Mouse (Mus musculus): ENCODE results near the gene Serping1.
A peak's percentile ranks its signal among the peaks of the same experiment; 100 is the strongest.
"Not testable (repeated sequence)": the region's sequence is repeated elsewhere in the genome, so short reads cannot be mapped to it uniquely, and the experiment has no call there.

Gene Serping1

DNA sequence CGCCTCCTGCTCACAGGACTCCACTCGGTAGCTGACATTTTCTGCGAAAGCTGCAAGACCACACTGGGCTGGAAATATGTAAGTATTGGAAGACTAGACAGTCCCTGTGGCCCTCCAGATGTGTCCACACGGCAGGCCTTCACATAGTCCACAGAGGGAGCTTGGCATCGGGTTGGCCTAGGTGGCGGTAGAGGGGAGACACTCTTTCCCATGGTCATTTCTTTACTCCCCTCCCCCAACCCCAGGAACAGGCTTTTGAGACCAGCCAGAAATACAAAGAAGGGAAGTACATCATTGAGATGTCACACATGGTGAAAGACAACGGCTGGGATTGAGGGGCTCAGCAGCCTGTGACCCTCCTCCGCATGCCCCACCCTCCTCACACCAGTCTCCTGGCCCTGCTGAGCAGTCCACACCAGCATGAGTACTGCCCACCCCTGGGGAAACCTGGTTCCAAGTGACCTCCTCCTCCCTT lies 37.8 kb downstream of the Serping1 start:
- DNase-seq (ENCODE audit: low read depth): no peak

DNA sequence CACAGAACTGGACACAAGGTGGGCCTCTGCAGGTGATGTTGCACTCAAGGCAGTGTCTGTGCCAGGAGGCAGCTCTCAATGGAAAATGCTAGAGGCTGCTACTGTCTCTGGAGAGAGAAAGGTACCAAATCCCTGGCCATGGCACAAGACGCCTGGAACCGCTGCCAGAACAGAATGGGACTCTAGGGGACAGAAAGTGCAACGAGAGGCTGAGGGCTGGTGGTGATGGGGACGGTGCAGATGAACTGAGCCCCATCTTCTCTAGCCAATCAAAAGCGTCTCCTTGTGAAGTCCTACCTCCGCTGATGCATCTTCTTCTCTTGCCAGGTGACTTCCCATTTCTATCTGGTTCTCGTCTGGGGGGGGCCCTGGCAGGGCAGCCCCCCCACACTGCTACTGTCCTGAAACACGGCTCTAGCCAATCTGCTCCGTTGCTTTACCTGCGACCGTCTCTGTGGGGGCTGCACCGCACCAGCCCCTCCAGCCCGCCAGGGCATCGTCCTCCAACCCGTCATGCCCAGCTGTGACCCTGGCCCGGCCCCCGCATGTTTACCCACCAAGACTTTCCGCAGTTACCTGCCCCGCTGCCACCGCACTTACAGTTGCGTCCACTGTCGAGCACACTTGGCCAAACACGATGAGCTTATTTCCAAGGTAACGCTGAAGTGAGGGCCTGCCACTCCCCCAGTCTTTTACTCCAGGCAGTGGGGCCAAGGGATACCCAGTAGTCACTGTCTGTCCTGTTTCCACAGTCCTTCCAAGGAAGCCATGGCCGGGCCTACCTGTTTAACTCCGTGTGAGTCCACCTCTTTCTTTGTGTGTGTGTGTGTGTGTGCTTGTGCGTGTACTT lies 38.7 kb downstream of the Serping1 start:
- DNase-seq (ENCODE audit: low read depth): no peak

DNA sequence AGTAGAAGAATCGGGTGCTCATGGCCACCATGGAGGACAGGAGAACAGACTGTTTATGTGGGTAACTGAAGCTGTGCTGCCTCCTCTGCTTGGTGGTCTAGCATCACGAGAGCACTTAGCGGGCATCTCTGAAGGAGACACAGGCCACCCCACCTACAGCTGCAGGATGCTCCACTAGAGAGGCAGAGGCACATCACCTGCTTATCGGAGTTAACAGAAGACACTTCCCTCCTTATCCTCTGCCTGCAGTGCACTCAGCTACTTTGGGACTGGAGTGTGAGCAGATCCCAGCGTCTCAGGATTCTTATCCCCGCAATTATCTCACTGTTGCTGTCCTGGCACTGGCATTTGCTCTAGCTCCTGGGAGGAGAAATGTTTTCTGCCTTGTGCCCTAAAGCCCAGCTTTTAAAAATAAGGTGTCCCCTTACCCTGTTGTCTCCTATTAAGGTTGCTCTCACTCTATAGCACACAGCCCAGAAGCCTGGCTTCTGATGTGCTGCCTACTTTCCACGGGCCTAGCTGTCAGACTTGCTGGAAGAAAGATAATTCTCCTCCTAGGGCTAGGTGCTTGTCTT lies 39.8 kb downstream of the Serping1 start:
- peak; percentile 87 for DNase-seq (ENCODE audit: low read depth)

DNA sequence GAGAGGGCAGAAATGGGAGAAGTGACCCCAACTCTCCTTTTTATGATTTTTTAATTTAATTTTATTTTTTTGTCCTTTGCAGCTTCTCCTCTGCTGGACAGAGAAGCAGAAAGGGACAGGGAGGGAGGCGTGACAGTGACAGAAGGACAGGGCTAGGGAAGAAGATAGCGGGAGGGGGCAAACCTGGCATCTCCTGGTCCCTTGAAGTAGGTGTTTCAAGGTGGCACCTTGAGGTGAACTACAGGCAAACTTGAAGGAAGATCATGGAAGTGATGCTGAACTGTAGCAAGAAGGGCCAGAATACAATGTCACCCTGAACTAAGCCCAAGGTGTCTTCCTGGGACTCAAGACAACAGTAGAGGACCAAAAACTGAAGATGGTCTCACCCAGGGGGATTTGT lies 40.3 kb downstream of the Serping1 start:
- no peak for DNase-seq (ENCODE audit: low read depth)

DNA sequence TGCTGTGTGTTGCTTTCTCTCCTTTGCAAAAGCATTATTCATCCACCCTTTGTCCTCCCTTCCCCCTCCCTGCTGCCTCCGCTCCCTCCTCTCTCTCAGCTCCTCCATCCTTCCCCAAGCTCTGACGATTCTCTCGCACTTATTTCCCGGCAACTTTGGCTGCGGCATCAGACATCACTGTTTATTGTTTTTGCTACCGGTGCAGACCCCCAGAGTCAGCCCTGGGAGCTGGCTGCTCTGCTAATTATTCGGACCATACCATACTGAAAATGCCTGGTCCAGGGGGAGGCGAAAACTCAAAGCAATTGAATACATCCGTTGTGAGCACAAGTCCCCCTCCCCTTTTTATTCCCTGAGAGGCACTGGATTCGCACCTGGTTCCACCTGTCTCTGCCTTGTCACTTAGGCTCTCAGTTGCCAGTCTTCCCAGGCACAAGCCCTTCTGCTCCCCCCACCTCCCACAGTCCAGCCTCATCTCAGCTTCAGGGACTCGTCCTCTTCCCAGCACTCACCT lies 40.8 kb downstream of the Serping1 start:
- DNase-seq (ENCODE audit: low read depth): no peak

DNA sequence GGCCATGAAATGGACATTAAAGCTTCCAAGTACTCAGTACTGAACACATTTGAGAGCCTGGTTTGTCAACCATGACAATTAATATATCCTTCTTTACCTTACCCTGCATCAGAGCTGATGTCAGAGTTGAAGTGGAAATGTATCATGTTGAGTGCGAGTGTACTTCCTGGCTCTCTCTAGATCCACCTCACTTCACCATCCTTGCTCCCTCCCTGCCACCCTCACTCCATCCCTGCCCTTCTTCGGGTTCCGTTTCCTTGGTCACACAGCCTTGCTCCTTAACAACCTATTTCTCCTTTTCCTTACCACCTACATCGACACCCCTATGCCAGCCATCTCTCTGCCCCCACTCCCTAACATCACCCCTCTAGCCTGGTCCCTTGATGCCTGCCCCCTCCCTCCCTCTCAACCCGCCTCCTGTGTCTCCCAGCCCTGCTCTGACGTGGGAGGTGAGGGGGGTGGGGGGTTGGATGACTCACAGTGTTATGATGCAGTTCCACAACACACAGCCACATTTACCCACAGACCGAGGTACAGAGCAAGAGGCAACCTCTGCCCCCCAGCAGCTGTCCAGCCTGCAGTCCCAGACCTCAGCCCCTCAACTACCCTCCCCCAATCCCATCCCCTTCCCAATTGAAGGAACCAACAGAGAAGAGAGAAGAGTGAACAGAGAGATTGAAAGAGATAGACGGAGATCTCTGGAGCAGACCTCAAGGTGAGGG lies 41.5 kb downstream of the Serping1 start, which contains the start of gene Ypel4:
TSS of gene Ypel4 (plus strand) at position 480 of the 722 bp plus-strand sequence.
- DNase-seq (ENCODE audit: low read depth): no peak

DNA sequence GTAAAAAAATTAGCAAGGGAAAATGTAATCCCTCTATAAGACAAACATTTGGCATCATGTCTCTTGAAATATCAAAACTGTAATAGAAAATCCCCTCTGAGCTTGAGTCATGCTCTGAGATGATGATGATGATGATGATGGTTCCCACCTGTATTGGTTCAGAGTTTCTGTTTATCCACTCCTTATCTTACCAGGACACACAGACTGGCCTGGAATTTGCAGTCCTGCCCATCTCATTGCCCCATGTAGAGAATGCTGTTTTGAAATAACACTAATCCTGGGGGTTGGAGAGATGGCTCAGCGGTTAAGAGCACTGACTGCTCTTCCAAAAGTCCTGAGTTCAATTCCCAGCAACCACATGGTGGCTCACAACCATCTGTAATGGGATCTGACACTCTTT lies 42.9 kb downstream of the Serping1 start:
- no peak for DNase-seq (ENCODE audit: low read depth)

DNA sequence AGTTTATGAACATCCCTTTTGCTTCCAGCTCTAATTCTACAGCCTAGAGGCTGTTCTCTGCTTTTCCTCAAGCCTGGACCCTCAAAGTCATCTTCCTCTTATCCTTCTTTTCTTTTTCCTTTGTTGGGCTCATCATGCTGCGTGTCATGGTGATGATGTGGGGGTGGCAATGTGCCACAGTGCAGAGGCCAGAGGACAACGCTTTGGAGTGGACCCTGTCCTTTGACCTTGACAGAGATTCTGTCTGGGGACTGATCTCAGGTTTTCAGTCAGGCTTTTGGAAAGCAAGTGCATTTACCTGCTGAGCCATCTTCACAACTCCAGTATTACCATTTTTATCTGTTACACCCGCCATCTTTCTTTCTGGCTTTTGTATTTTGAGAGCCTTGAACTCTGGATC lies 44.0 kb downstream of the Serping1 start:
- DNase-seq (ENCODE audit: low read depth): no peak

DNA sequence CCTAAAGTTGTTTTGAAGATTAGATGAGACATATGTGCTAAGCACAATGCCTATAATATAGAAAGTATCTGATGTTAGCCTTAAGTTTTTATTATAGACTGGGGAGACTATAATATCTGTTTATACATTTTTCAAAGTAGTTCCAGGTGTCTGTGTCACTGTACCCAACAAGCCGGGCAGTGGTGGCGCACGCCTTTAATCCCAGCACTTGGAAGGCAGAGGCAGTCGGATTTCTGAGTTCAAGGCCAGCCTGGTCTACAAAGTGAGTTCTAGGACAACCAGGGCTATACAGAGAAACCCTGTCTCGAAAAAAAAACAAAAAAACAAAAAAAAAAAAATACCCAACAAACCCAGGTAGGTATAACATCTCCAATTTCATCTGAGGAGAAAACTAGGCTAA lies 47.1 kb downstream of the Serping1 start:
- DNase-seq (ENCODE audit: low read depth): not testable (repeated sequence)

DNA sequence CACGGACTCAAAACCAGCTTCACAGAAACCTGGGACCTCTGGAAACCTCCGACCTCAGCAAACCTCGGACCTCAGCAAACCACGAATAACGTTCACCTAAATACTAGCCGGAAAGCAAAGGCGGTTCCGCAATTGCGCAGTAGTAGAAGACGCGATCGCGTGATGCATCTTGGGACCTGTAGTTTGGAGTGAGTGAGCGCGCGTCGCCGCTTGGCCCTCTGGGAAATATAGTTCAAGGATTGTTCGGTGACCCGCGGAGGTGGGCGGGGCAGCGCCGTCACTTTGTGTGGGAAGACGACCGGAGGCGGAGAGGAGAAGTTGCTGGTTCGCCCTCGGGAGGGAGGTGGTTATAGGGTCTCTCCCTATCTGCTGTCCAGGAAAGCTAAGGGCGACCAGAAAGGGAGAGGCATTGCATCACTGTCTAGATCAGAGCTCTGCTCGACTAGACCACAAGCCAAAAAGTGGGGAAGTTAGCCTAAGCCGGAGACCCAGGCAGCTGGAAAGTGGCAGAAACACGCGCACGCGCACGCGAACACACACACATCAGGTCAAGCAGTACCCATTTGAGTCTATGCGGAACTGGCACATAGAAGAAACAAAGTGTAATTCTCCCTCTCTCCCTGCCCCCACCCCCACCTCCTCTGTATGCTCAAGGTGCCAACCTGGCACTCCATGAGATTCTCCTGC lies 47.9 kb downstream of the Serping1 start, which contains the start of gene Clp1:
TSS of gene Clp1 (minus strand) at position 179 of the 687 bp plus-strand sequence.
- peak; percentile 99 for DNase-seq (ENCODE audit: low read depth)

DNA sequence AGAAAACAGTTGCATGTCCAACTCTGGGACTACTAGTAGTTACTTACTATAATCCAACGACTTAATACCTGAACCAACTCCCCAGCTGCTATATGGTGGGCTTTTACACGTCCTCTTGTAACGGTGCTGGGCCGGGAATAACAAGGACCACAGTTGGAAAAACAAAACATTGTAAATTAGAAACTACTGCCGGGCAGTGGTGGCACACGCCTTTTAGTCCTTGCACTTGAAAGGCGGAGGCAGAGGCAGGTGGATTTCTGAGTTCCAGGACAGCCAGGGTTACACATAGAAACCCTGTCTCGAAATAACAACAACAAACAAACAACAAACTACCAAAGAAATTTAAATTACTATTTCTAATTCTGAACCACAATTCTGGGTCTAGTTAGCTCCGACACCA lies 48.5 kb downstream of the Serping1 start:
- no peak for DNase-seq (ENCODE audit: low read depth)

DNA sequence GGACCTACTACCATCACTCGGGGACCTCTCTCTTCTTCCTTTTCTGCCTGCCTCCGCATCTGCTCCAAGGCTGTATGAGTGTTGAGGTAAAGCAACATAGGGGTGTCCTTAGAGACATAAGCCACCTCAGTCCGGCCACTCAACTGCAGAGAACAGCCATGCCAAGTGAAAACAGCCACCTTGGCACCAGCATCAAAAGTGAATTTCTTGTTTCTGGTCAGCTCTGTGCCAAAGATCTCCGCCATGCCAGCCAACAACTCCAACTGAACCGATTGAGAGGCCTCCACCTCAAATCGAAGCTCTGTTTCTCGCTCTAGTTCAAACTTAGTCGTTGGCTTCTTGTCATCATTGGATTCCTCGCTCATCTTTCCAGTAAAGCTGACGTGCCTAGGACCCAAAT lies 49.5 kb downstream of the Serping1 start:
- no peak for DNase-seq (ENCODE audit: low read depth)

DNA sequence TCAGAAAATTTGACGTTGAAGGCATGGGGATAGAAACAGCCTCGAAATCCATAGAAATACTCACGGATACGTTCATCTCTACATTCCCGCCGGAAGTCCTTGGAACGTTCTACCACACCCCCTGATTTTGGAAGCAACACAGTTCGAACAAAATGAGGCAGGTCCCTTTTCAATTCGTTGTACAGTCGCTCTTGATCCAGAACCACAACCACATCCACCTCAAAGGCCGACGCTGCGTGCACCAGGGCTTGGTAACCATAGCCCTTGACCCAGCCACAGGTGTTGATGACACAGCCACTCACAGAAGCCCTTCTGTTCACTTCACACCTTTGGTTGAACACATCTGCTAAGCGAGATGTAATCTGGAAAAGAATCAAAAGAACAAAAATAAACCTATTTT lies 51.4 kb downstream of the Serping1 start:
- DNase-seq (ENCODE audit: low read depth): no peak

DNA sequence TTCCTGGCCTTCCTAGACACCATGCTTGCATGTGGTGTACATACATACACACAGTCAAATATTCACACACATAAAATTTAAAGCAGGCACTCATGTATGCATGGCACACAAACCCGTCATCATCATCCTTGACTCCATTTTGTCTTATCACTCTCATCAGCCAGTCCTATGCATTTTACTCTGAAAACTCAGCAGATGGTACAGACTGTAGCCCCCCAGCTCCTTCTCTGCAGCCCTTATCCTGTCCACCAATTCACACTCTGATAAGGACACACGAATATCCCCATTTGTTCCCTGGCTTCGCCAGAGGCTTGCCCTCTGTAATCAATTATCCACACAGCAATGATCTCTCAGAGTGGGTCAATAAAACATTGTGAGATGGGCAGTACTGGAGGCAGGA lies 54.1 kb downstream of the Serping1 start:
- no peak for DNase-seq (ENCODE audit: low read depth)

DNA sequence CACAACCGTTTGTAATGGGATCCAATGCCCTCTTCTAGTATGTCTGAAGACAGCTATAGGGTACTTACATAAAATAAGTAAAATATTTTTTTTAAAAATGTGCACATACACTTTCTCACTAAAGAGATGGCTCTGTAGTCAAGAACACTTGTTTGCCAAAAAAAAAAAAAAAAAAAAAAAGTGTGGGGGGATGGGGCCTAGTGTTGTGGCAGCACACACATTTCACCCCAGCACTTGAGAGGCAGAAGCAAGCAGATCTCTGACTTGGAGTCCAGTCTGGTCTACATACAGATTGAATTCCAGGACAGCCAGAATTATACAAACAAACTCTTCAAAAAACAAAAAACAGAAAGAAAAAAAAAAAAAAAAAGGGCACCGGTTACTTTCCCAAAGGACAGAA lies 54.5 kb downstream of the Serping1 start:
- no peak for DNase-seq (ENCODE audit: low read depth)

DNA sequence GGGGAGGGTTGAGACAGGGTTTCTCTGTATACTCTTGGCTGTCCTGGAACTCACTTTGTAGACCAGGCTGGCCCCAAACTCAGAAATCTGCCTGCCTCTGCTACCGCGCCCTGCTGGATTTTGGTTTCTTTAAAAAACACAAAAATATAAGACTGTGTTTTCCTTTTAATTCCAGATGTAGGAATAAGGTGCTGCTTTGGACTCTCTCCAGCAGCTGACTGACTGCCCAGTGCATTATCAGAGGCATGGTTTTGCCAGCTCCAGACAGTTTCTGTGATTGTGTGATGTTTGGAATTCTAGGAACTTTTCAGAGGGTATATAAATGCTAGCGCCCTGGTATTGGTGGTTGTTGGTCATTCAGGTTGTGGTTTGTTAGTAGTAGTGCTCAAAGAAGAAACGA lies 57.9 kb downstream of the Serping1 start:
- DNase-seq (ENCODE audit: low read depth): no peak

DNA sequence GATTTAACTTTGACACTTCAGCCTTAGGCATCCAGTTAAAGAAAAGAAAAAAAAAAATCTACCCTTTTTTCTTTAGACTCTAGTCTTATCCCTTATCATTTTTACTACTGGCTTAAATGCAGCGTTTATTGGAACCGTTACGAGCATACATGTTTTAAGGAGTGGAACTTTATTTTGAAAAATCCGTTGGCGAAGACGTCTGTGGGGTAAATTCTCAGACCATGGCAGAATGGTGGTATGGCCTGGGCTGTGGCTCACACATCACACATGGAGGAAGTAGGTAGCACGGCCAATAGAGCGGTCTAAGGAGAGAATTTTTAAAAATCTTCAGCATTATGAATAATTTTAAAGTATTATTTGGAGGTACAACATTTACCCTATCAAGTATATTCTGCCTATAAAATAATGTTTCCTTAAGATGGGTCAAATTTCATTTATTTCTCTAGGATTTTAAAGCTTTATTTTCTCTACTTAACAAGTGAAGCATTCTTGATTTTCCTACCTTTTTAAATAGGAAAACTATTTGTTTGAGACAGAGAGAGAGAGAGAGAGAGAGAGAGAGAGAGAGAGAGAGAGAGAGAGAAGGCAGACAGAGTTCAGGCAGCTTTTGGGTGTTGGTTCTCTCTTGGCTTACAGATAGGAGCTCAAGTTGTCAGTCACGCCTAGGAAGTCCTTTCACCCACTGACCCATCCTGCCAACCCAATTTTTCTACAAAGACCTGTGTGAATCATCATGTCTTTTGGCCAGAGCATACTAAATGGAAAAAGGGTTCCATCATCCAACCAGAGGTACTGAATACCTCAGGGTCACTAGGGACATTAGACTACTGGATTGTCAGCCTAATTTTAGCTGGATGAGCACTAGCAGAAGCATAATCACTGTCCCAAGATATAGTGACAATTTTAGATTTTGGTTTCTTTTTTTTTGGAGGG lies 58.6 kb downstream of the Serping1 start:
- no peak for DNase-seq (ENCODE audit: low read depth)

DNA sequence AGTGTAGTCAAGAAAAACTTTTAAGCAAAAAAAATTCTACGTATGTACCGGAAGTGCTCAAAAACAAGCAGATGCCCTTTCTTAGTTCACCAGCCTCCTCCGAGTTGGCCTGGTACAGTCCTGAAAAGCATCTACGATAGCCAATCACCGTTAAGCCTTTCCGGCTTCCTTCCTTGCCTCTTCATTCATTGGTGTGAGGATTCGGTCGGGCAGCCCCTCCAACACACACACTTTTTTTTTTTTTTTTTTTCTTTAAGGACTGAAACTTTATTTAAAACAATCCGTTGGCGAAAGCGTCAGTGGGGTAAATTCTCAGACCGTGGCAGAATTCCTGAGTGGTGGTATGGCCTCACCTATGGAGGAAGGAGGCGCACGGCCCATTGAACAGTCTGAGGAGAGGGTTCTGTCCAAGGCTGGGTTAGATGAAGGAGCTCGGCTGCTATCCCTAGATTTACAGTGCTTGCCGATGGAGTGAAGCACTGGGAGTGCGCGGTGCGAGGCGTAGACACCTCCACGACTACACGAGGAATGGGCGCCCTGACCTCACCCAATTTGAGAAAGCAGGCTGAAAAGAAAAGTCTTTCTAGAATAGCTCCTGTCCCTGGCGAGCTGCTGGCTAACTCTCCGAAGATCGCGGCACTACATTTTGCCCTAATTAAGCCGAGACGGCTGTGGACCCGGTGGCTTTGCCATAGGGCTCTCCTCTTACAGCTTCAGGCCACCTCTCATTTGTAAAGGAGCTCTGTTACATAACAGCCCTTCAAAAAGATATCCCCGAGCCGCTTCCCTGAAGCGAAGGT lies 59.5 kb downstream of the Serping1 start:
- DNase-seq (ENCODE audit: low read depth): peak; percentile 90

All from c-Kit-positive CD71-positive TER-119-negative erythroid progenitor cells, embryonic 14.5 days (primary cell).